Mouse (Mus musculus) heart, embryonic 12.5 days (tissue): ENCODE data around the gene Acot2. TPM values are rescaled to one million over a fixed set of nuclear protein-coding genes. Genes with fewer than 3 reads are reported as not detected.
A peak's percentile ranks its signal among the peaks of the same experiment; 100 is the strongest.
"Not testable (repeated sequence)": the region's sequence is repeated elsewhere in the genome, so short reads cannot be mapped to it uniquely, and the experiment has no call there.

Experiments used
- ATAC-seq: fragments of 200-750 bp; cut with Nextera tagmentation; 2 replicates; pipeline ENCODE4 v1.8.0; 2017; ENCODE audit warnings: moderate TSS enrichment, moderate library complexity; ENCODE audit not compliant: insufficient number of reproducible peaks, low FRiP score
- H3K27ac ChIP-seq: fragments of 300-500 bp; sonication (generic); 2 replicates; pipeline ENCODE4 v1.5.1; 2016; ENCODE audit warnings: mild to moderate bottlenecking, moderate library complexity; ENCODE audit not compliant: poor library complexity, severe bottlenecking
- H3K27me3 ChIP-seq: fragments of 300-500 bp; sonication (generic); replicated peaks from 2 replicates; pipeline ENCODE4 v1.6.1; 2016; ENCODE audit warnings: mild to moderate bottlenecking, moderate library complexity
- H3K36me3 ChIP-seq: fragments of 300-500 bp; sonication (generic); 2 replicates; pipeline ENCODE4 v1.6.1; 2016; ENCODE audit warnings: mild to moderate bottlenecking, moderate library complexity
- H3K4me1 ChIP-seq: fragments of 300-500 bp; sonication (generic); replicated peaks from 2 replicates; pipeline ENCODE4 v1.6.1; 2016; ENCODE audit warnings: mild to moderate bottlenecking
- H3K4me2 ChIP-seq: fragments of 300-500 bp; sonication (generic); 2 replicates; pipeline ENCODE4 v1.6.1; 2016; ENCODE audit warnings: mild to moderate bottlenecking, moderate library complexity
- H3K4me3 ChIP-seq: fragments of 300-500 bp; sonication (generic); 2 replicates; pipeline ENCODE4 v1.5.1; 2016; ENCODE audit warnings: mild to moderate bottlenecking
- H3K9ac ChIP-seq: fragments of 300-500 bp; sonication (generic); 2 replicates; pipeline ENCODE4 v1.6.1; 2016; ENCODE audit warnings: mild to moderate bottlenecking, moderate library complexity
- H3K9me3 ChIP-seq: fragments of 300-500 bp; sonication (generic); replicated peaks from 2 replicates; pipeline ENCODE4 v1.6.1; 2016; ENCODE audit warnings: mild to moderate bottlenecking, moderate library complexity
- WGBS: fragments of 180-500 bp; shearing (Covaris S2); methylation state at CpG from one replicate; pipeline ENCODE4 v1.1.7; 2016; 5-methylcytosine and 5-hydroxymethylcytosine counted together
- polyA plus RNA-seq: library from polyadenylated mRNA; unstranded; fragments of >200 nt; fragmentation: Nextera tagmentation; extraction: Ambion mirVana; gene quantifications from 2 replicates; pipeline ENCODE4 v1.2.1, GENCODE M21; 2016

Gene Acot2
- 43.8 and 45.1 TPM in 2 replicates for polyA plus RNA-seq

- ATAC-seq = peak; percentile 81
- under 1% methylated on average over 77 of the region's 80 CpGs for WGBS
- H3K4me1 ChIP-seq = peaks cover 6% of the 10 kb centered on the region
Observed at GRCm38 (mm10) chr12:83987583-83988441, at the start of gene Acot2. Gene Acot2, plus strand, starts transcription at chr12:83987861.

GRCm38 (mm10) chr12:83938592-83938991, 49.1 kb upstream of the Acot2 start:
- not testable (repeated sequence) for H3K4me2 ChIP-seq, H3K36me3 ChIP-seq
- WGBS = 48% methylated on average over 1 of the region's 1 CpGs

More at GRCm38 (mm10) chr12:83987583-83988441, at the start of gene Acot2:
- peak within 1 kb of the TSS; percentile 70 for H3K4me3 ChIP-seq
- no peaks in the 10 kb centered on the region; the same call in 1 of the 2 replicates for H3K9me3 ChIP-seq
- H3K27me3 ChIP-seq = no peaks in the 10 kb centered on the region
- peaks cover 5% of the 10 kb centered on the region; the same call in 1 of the 2 replicates for H3K36me3 ChIP-seq
- peak within 1 kb of the TSS; percentile 72 for H3K4me2 ChIP-seq
- peak within 1 kb of the TSS; percentile 97 for H3K27ac ChIP-seq
- peak within 1 kb of the TSS; percentile 83 for H3K9ac ChIP-seq

GRCm38 (mm10) chr12:83939332-83939731, 48.3 kb upstream of the Acot2 start:
- H3K36me3 ChIP-seq = no peaks in the 10 kb centered on the region
- 80% methylated on average over 2 of the region's 2 CpGs for WGBS
- no peak overlapping the region for H3K4me2 ChIP-seq
- H3K9me3 ChIP-seq = peaks cover 2% of the 10 kb centered on the region; the same call in 1 of the 2 replicates
- peaks cover 5% of the 10 kb centered on the region; the same call in 1 of the 2 replicates for H3K4me1 ChIP-seq
- no peak for ATAC-seq
- no peak overlapping the region for H3K4me3 ChIP-seq
- H3K27ac ChIP-seq = no peak overlapping the region
- no peaks in the 10 kb centered on the region for H3K27me3 ChIP-seq
- no peak overlapping the region for H3K9ac ChIP-seq

More at GRCm38 (mm10) chr12:83938592-83938991, 49.1 kb upstream of the Acot2 start:
- H3K27me3 ChIP-seq, H3K27ac ChIP-seq, ATAC-seq, H3K4me3 ChIP-seq, H3K9me3 ChIP-seq, H3K4me1 ChIP-seq, H3K9ac ChIP-seq: not testable (repeated sequence)

GRCm38 (mm10) chr12:83940031-83940430, 47.6 kb upstream of the Acot2 start:
- Histone ChIP-seq H3K27ac (no peak overlapping the region), H3K36me3 (no peaks in the 10 kb centered on the region), H3K4me2 (no peak overlapping the region), H3K4me3 (no peak overlapping the region), H3K9me3 (no peaks in the 10 kb centered on the region), H3K9ac (no peak overlapping the region), H3K4me1 (peaks cover 5% of the 10 kb centered on the region; the same call in 1 of the 2 replicates), H3K27me3 (no peaks in the 10 kb centered on the region)
- no peak for ATAC-seq
- 67% methylated on average over 4 of the region's 4 CpGs for WGBS

- Histone ChIP-seq H3K4me3 (no peak overlapping the region), H3K27ac (no peak overlapping the region), H3K9me3 (no peaks in the 10 kb centered on the region), H3K27me3 (no peaks in the 10 kb centered on the region), H3K36me3 (no peaks in the 10 kb centered on the region), H3K4me2 (no peak overlapping the region), H3K9ac (no peak overlapping the region), H3K4me1 (peaks cover 5% of the 10 kb centered on the region; the same call in 1 of the 2 replicates)
- WGBS = 58% methylated on average over 3 of the region's 3 CpGs
- no peak for ATAC-seq
Observed at GRCm38 (mm10) chr12:83941938-83942337, 45.7 kb upstream of the Acot2 start.

GRCm38 (mm10) chr12:83947260-83947811, 40.3 kb upstream of the Acot2 start:
- Histone ChIP-seq H3K36me3 (peaks cover 5% of the 10 kb centered on the region), H3K27me3 (no peaks in the 10 kb centered on the region), H3K4me1 (peaks cover 18% of the 10 kb centered on the region), H3K4me2 (no peak overlapping the region), H3K9me3 (no peaks in the 10 kb centered on the region), H3K27ac (peak overlapping the region; percentile 37), H3K9ac (no peak overlapping the region), H3K4me3 (no peak overlapping the region)
- WGBS = 58% methylated on average over 8 of the region's 8 CpGs
- no peak for ATAC-seq

GRCm38 (mm10) chr12:83949043-83949442, 38.6 kb upstream of the Acot2 start:
- Histone ChIP-seq H3K4me3 (no peak overlapping the region), H3K9me3 (no peaks in the 10 kb centered on the region), H3K36me3 (peaks cover 20% of the 10 kb centered on the region), H3K4me1 (peaks cover 34% of the 10 kb centered on the region), H3K4me2 (no peak overlapping the region), H3K27ac (no peak overlapping the region), H3K9ac (no peak overlapping the region), H3K27me3 (no peaks in the 10 kb centered on the region)
- no peak for ATAC-seq
- 47% methylated on average over 4 of the region's 4 CpGs for WGBS

GRCm38 (mm10) chr12:83949776-83950492, 37.7 kb upstream of the Acot2 start:
- peak overlapping the region; percentile 99 for H3K4me2 ChIP-seq
- no peak for ATAC-seq
- no peaks in the 10 kb centered on the region for H3K27me3 ChIP-seq
- 30% methylated on average over 11 of the region's 11 CpGs for WGBS
- peak overlapping the region; percentile 90 for H3K4me3 ChIP-seq
- H3K4me1 ChIP-seq = peaks cover 34% of the 10 kb centered on the region
- peaks cover 20% of the 10 kb centered on the region for H3K36me3 ChIP-seq
- H3K9me3 ChIP-seq = no peaks in the 10 kb centered on the region
- peak overlapping the region; percentile 92; the same call in 1 of the 2 replicates for H3K9ac ChIP-seq
- H3K27ac ChIP-seq = 0 out of 2 replicates have a peak overlapping the region, but pooled peaks have one; percentile 14

GRCm38 (mm10) chr12:83950493-83950839, 37.2 kb upstream of the Acot2 start, which contains the start of gene Riox1:
Gene Riox1, plus strand, starts transcription at chr12:83950608.
- peaks cover 36% of the 10 kb centered on the region for H3K4me1 ChIP-seq
- under 1% methylated on average over 37 of the region's 37 CpGs for WGBS
- ATAC-seq = peak; percentile 86
- H3K27me3 ChIP-seq = no peaks in the 10 kb centered on the region
- peak within 1 kb of the TSS; percentile 71 for H3K27ac ChIP-seq
- peak within 1 kb of the TSS; percentile 99 for H3K4me2 ChIP-seq
- H3K9me3 ChIP-seq = no peaks in the 10 kb centered on the region
- peaks cover 22% of the 10 kb centered on the region for H3K36me3 ChIP-seq
- peak within 1 kb of the TSS; percentile 92 for H3K9ac ChIP-seq
- peak within 1 kb of the TSS; percentile 90 for H3K4me3 ChIP-seq

GRCm38 (mm10) chr12:83950840-83951701, 36.6 kb upstream of the Acot2 start:
- Histone ChIP-seq H3K9me3 (no peaks in the 10 kb centered on the region), H3K4me2 (peak overlapping the region; percentile 99), H3K4me3 (peak overlapping the region; percentile 90), H3K4me1 (peaks cover 38% of the 10 kb centered on the region), H3K36me3 (peaks cover 24% of the 10 kb centered on the region), H3K9ac (peak overlapping the region; percentile 92), H3K27me3 (no peaks in the 10 kb centered on the region), H3K27ac (peak overlapping the region; percentile 71)
- WGBS = under 1% methylated on average over 116 of the region's 116 CpGs
- peak; percentile 63 for ATAC-seq
